In genomic region chr10:80264341-80265148, GRCm38 (mm10) we compare ENCODE assay signal across 8 mouse cellular contexts. TPM values are rescaled to one million over a fixed set of nuclear protein-coding genes. Genes with fewer than 3 reads are reported as not detected.
DNase-seq lines count a peak whose midpoint lies in the region; ATAC-seq and TF ChIP-seq lines count a peak whose summit lies in the region.

No protein-coding gene starts in this region.

- peak overlapping the region; percentile 72 for H3K4me2 ChIP-seq in hindbrain, postnatal 0 days (ENCODE audit: low read depth, low read length)

- H3K36me3 ChIP-seq in hindbrain, postnatal 0 days (ENCODE audit: insufficient read depth, low read length) = peaks cover 5% of the 10 kb centered on the region; the same call in 1 of the 2 replicates

- no peak for TF ChIP-seq CTCF in gastrocnemius, adult 2 months (IDR thresholded peaks at IDR 0.05)
- no peak for TF ChIP-seq CTCF in hindbrain, postnatal 0 days (IDR thresholded peaks at IDR 0.05; ENCODE audit: low read depth)
- no peak for TF ChIP-seq CTCF in left cerebral cortex, adult 2 months (IDR thresholded peaks at IDR 0.05)

- H3K4me1 ChIP-seq in hindbrain, postnatal 0 days (ENCODE audit: insufficient read depth, low read length) = peaks cover 38% of the 10 kb centered on the region

- peak overlapping the region; percentile 87 for H3K4me3 ChIP-seq in gastrocnemius, adult 2 months
- H3K4me3 ChIP-seq in hindbrain, postnatal 0 days (ENCODE audit: low read length) = peak overlapping the region; percentile 94
- H3K4me3 ChIP-seq in left cerebral cortex, adult 2 months = peak overlapping the region; percentile 99

- H3K9me3 ChIP-seq in hindbrain, postnatal 0 days (ENCODE audit: low read length) = no peaks in the 10 kb centered on the region

- WGBS in hindbrain, postnatal 0 days = 3% methylated on average over 62 of the region's 81 CpGs

- H3K27me3 ChIP-seq in hindbrain, postnatal 0 days (ENCODE audit: insufficient read depth, low read length) = no peaks in the 10 kb centered on the region

- peak; percentile 99 for DNase-seq in ZHBTc4 (ENCODE audit: low read depth, low spot score)
- peak; percentile 100 for DNase-seq in gastrocnemius, adult 2 months
- peak; percentile 100 for DNase-seq in hindbrain, postnatal 0 days (ENCODE audit: low spot score)
- peak; percentile 99 for DNase-seq in left cerebral cortex, adult 2 months (ENCODE audit: extremely low spot score in 1 of 2, low spot score in 2 of 2)
- DNase-seq in right cerebral cortex, adult 2 months (ENCODE audit: low spot score in 2 of 2) = peak; percentile 98 to 99
- DNase-seq in urinary bladder, postnatal 14 days (ENCODE audit: low spot score) = peak; percentile 99

- H3K9ac ChIP-seq in hindbrain, postnatal 0 days (replicated peaks; ENCODE audit: low read length) = peak overlapping the region; percentile 98

- H3K27ac ChIP-seq in gastrocnemius, adult 2 months = peak overlapping the region; percentile 99
- peak overlapping the region; percentile 80 for H3K27ac ChIP-seq in hindbrain, postnatal 0 days
- H3K27ac ChIP-seq in left cerebral cortex, adult 2 months = peak overlapping the region; percentile 97

- intact Hi-C loops in gastrocnemius, adult 2 months (cut with DNase I) = loop anchor here (5.0 kb wide), 1 partner anchor 413 kb away; the partner anchor contains the start of gene Mknk2
- intact Hi-C loops in left cerebral cortex, adult 2 months (cut with DNase I) = no loop called here

- peak; percentile 48 for ATAC-seq in common myeloid progenitor, adult 5-6 weeks (replicated peaks; ENCODE audit: low read depth, poor library complexity, severe bottlenecking)
- ATAC-seq in hindbrain, postnatal 0 days = peak; percentile 79
- peak; percentile 67 for ATAC-seq in megakaryocyte, adult 5-6 weeks (ENCODE audit: poor library complexity, severe bottlenecking)

RNA-seq across cellular contexts. Expression of gene Dazap1, which starts 3.3 kb away (rescaled TPM):
- 188 and 242 TPM in 2 replicates for total RNA-seq in common myeloid progenitor, adult 5-6 weeks (2017)
- 10 to 100 TPM; 34.2 to 38.4 TPM for total RNA-seq in gastrocnemius, adult 2 months (2021)
- 79.1 and 104 TPM in 2 replicates for total RNA-seq in hindbrain, postnatal 0 days (2014; rRNA removed)
- 38.5 and 39.4 TPM in 2 replicates for polyA plus RNA-seq in hindbrain, postnatal 0 days (2015; fragmentation: Nextera tagmentation; extraction: Ambion mirVana)
- 10 to 100 TPM; 87.4 to 90.3 TPM for total RNA-seq in left cerebral cortex, adult 2 months (2021)
- 39.0 and 41.4 TPM in 2 replicates for total RNA-seq in megakaryocyte, adult 5-6 weeks (2015)
- total RNA-seq in megakaryocyte, adult 5-6 weeks (2017) = 187 and 200 TPM in 2 replicates

RNA-seq across cellular contexts. Expression of gene Gamt, which starts 3.7 kb away (rescaled TPM):
- 2.9 and 3.3 TPM in 2 replicates for total RNA-seq in common myeloid progenitor, adult 5-6 weeks (2017)
- total RNA-seq in gastrocnemius, adult 2 months (2021) = 10 to 100 TPM; 14.0 to 28.5 TPM
- total RNA-seq in hindbrain, postnatal 0 days (2014; rRNA removed) = 40.9 and 44.5 TPM in 2 replicates
- polyA plus RNA-seq in hindbrain, postnatal 0 days (2015; fragmentation: Nextera tagmentation; extraction: Ambion mirVana) = 32.4 and 35.9 TPM in 2 replicates
- total RNA-seq in left cerebral cortex, adult 2 months (2021) = 10 to 100 TPM; 16.6 to 23.3 TPM
- 6.3 and 6.7 TPM in 2 replicates for total RNA-seq in megakaryocyte, adult 5-6 weeks (2015)
- 4.4 and 10.2 TPM in 2 replicates for total RNA-seq in megakaryocyte, adult 5-6 weeks (2017)

RNA-seq across cellular contexts. Expression of gene Ndufs7, which starts 15.6 kb away (rescaled TPM):
- total RNA-seq in common myeloid progenitor, adult 5-6 weeks (2017) = 101 and 121 TPM in 2 replicates
- total RNA-seq in gastrocnemius, adult 2 months (2021) = 100 to 1,000 TPM; 496 to 663 TPM
- total RNA-seq in hindbrain, postnatal 0 days (2014; rRNA removed) = 246 and 291 TPM in 2 replicates
- polyA plus RNA-seq in hindbrain, postnatal 0 days (2015; fragmentation: Nextera tagmentation; extraction: Ambion mirVana) = 410 and 430 TPM in 2 replicates
- total RNA-seq in left cerebral cortex, adult 2 months (2021) = 100 to 1,000 TPM; 194 to 206 TPM
- 113 and 114 TPM in 2 replicates for total RNA-seq in megakaryocyte, adult 5-6 weeks (2015)
- total RNA-seq in megakaryocyte, adult 5-6 weeks (2017) = 84.8 and 86.1 TPM in 2 replicates

RNA-seq across cellular contexts. Expression of gene Rps15, which starts 27.7 kb away (rescaled TPM):
- 3,325 and 3,530 TPM in 2 replicates for total RNA-seq in common myeloid progenitor, adult 5-6 weeks (2017)
- 100 to 1,000 TPM; 634 to 773 TPM for total RNA-seq in gastrocnemius, adult 2 months (2021)
- total RNA-seq in hindbrain, postnatal 0 days (2014; rRNA removed) = 1,031 and 1,483 TPM in 2 replicates
- polyA plus RNA-seq in hindbrain, postnatal 0 days (2015; fragmentation: Nextera tagmentation; extraction: Ambion mirVana) = 676 and 682 TPM in 2 replicates
- 100 to 1,000 TPM; 816 to 913 TPM for total RNA-seq in left cerebral cortex, adult 2 months (2021)
- 1,580 and 1,599 TPM in 2 replicates for total RNA-seq in megakaryocyte, adult 5-6 weeks (2015)
- 1,732 and 1,915 TPM in 2 replicates for total RNA-seq in megakaryocyte, adult 5-6 weeks (2017)

RNA-seq across cellular contexts. Expression of gene Apc2, which starts 31.2 kb away (rescaled TPM):
- 0.05 and 0.10 TPM in 2 replicates for total RNA-seq in common myeloid progenitor, adult 5-6 weeks (2017)
- under 1 TPM; 0.20 to 0.77 TPM for total RNA-seq in gastrocnemius, adult 2 months (2021)
- total RNA-seq in hindbrain, postnatal 0 days (2014; rRNA removed) = 358 and 374 TPM in 2 replicates
- polyA plus RNA-seq in hindbrain, postnatal 0 days (2015; fragmentation: Nextera tagmentation; extraction: Ambion mirVana) = 81.3 and 97.6 TPM in 2 replicates
- total RNA-seq in left cerebral cortex, adult 2 months (2021) = 100 to 1,000 TPM; 111 to 113 TPM
- total RNA-seq in megakaryocyte, adult 5-6 weeks (2015) = not detected in 2 replicates
- not detected in 2 replicates for total RNA-seq in megakaryocyte, adult 5-6 weeks (2017)

Comparison
In these comparisons a context has a peak if more than half of its experiments do, and no peak if none do; other contexts are left out.
1. Peak in every context shown above with its lines: DNase-seq, ATAC-seq, H3K4me3 ChIP-seq and H3K27ac ChIP-seq.